Mouse (Mus musculus): Measurements from ENCODE around the gene Selp. TPM values are rescaled to one million over a fixed set of nuclear protein-coding genes. Genes with fewer than 3 reads are reported as not detected.

Gene Selp
- 0.16 and 0.73 TPM in 2 replicates for polyA plus RNA-seq (2015; fragmentation: Nextera tagmentation; extraction: Ambion mirVana)

GRCm38 (mm10) chr1:164114947-164115493 lies at the start of gene Selp:
Gene Selp, plus strand, starts transcription at chr1:164115264.
- H3K9ac ChIP-seq = no peak within 1 kb of the TSS
- H3K4me2 ChIP-seq (replicated peaks) = no peak within 1 kb of the TSS
- no peak within 1 kb of the TSS for H3K4me3 ChIP-seq (replicated peaks)
- no peaks in the 10 kb centered on the region for H3K27me3 ChIP-seq (replicated peaks)
- no peaks in the 10 kb centered on the region for H3K9me3 ChIP-seq
- H3K4me1 ChIP-seq (replicated peaks) = no peaks in the 10 kb centered on the region
- 70% methylated on average over 8 of the region's 8 CpGs for WGBS
- no peaks in the 10 kb centered on the region for H3K36me3 ChIP-seq
- H3K27ac ChIP-seq = no peak within 1 kb of the TSS
- ATAC-seq = no peak

GRCm38 (mm10) chr1:164069261-164069660 lies 45.8 kb upstream of the Selp start:
- Histone ChIP-seq H3K4me2 (replicated peaks) (no peak overlapping the region), H3K4me1 (replicated peaks) (no peaks in the 10 kb centered on the region), H3K36me3 (no peaks in the 10 kb centered on the region), H3K27ac (no peak overlapping the region), H3K9ac (no peak overlapping the region), H3K9me3 (no peaks in the 10 kb centered on the region), H3K27me3 (replicated peaks) (no peaks in the 10 kb centered on the region), H3K4me3 (replicated peaks) (no peak overlapping the region)
- no peak for ATAC-seq

- no peaks in the 10 kb centered on the region for H3K27me3 ChIP-seq (replicated peaks)
- no peak overlapping the region for H3K9ac ChIP-seq
- H3K36me3 ChIP-seq = no peaks in the 10 kb centered on the region
- no peak overlapping the region for H3K27ac ChIP-seq
- no peak overlapping the region for H3K4me3 ChIP-seq (replicated peaks)
- H3K4me1 ChIP-seq (replicated peaks) = no peaks in the 10 kb centered on the region
- WGBS = 84% methylated on average over 4 of the region's 4 CpGs
- ATAC-seq = no peak
- no peaks in the 10 kb centered on the region for H3K9me3 ChIP-seq
- H3K4me2 ChIP-seq (replicated peaks) = no peak overlapping the region
Observed at GRCm38 (mm10) chr1:164070461-164070860, 44.6 kb upstream of the Selp start.

- Histone ChIP-seq H3K9ac (no peak overlapping the region), H3K36me3 (no peaks in the 10 kb centered on the region), H3K4me1 (replicated peaks) (no peaks in the 10 kb centered on the region), H3K9me3 (no peaks in the 10 kb centered on the region), H3K27me3 (replicated peaks) (no peaks in the 10 kb centered on the region), H3K4me3 (replicated peaks) (no peak overlapping the region), H3K4me2 (replicated peaks) (no peak overlapping the region), H3K27ac (no peak overlapping the region)
- 77% methylated on average over 7 of the region's 7 CpGs for WGBS
- ATAC-seq = no peak
Observed at GRCm38 (mm10) chr1:164071111-164071510, 44.0 kb upstream of the Selp start.

GRCm38 (mm10) chr1:164072001-164072400 lies 43.1 kb upstream of the Selp start:
- Histone ChIP-seq H3K27ac (no peak overlapping the region), H3K4me3 (replicated peaks) (no peak overlapping the region), H3K36me3 (no peaks in the 10 kb centered on the region), H3K4me2 (replicated peaks) (no peak overlapping the region), H3K9me3 (no peaks in the 10 kb centered on the region), H3K9ac (no peak overlapping the region), H3K4me1 (replicated peaks) (no peaks in the 10 kb centered on the region), H3K27me3 (replicated peaks) (no peaks in the 10 kb centered on the region)
- no peak for ATAC-seq
- WGBS = 91% methylated on average over 4 of the region's 4 CpGs

- Histone ChIP-seq H3K4me3 (replicated peaks) (no peak overlapping the region), H3K9ac (no peak overlapping the region), H3K27me3 (replicated peaks) (no peaks in the 10 kb centered on the region), H3K4me2 (replicated peaks) (no peak overlapping the region), H3K9me3 (no peaks in the 10 kb centered on the region), H3K4me1 (replicated peaks) (no peaks in the 10 kb centered on the region), H3K27ac (no peak overlapping the region), H3K36me3 (no peaks in the 10 kb centered on the region)
- 79% methylated on average over 9 of the region's 9 CpGs for WGBS
- ATAC-seq = no peak
Observed at GRCm38 (mm10) chr1:164073091-164073490, 42.0 kb upstream of the Selp start.

- no peak overlapping the region for H3K9ac ChIP-seq
- WGBS = 79% methylated on average over 7 of the region's 7 CpGs
- H3K27me3 ChIP-seq (replicated peaks) = no peaks in the 10 kb centered on the region
- H3K27ac ChIP-seq = no peak overlapping the region
- H3K36me3 ChIP-seq = no peaks in the 10 kb centered on the region
- no peaks in the 10 kb centered on the region for H3K9me3 ChIP-seq
- no peak overlapping the region for H3K4me3 ChIP-seq (replicated peaks)
- no peak overlapping the region for H3K4me2 ChIP-seq (replicated peaks)
- ATAC-seq = no peak
- H3K4me1 ChIP-seq (replicated peaks) = no peaks in the 10 kb centered on the region
Observed at GRCm38 (mm10) chr1:164073803-164074202, 41.3 kb upstream of the Selp start.

- Histone ChIP-seq H3K9ac (no peak overlapping the region), H3K27ac (no peak overlapping the region), H3K4me3 (replicated peaks) (no peak overlapping the region), H3K27me3 (replicated peaks) (no peaks in the 10 kb centered on the region), H3K9me3 (no peaks in the 10 kb centered on the region), H3K36me3 (no peaks in the 10 kb centered on the region), H3K4me2 (replicated peaks) (no peak overlapping the region), H3K4me1 (replicated peaks) (no peaks in the 10 kb centered on the region)
- WGBS = 82% methylated on average over 2 of the region's 2 CpGs
- ATAC-seq = no peak
Observed at GRCm38 (mm10) chr1:164074606-164075140, 40.4 kb upstream of the Selp start.

- Histone ChIP-seq H3K27ac (no peak overlapping the region), H3K27me3 (replicated peaks) (no peaks in the 10 kb centered on the region), H3K9me3 (no peaks in the 10 kb centered on the region), H3K9ac (no peak overlapping the region), H3K4me3 (replicated peaks) (no peak overlapping the region), H3K36me3 (no peaks in the 10 kb centered on the region), H3K4me1 (replicated peaks) (no peaks in the 10 kb centered on the region), H3K4me2 (replicated peaks) (no peak overlapping the region)
- no peak for ATAC-seq
- WGBS = 88% methylated on average over 1 of the region's 1 CpGs
Observed at GRCm38 (mm10) chr1:164075416-164075815, 39.6 kb upstream of the Selp start.

- Histone ChIP-seq H3K4me1 (replicated peaks) (no peaks in the 10 kb centered on the region), H3K4me3 (replicated peaks) (no peak overlapping the region), H3K36me3 (no peaks in the 10 kb centered on the region), H3K9ac (no peak overlapping the region), H3K27me3 (replicated peaks) (no peaks in the 10 kb centered on the region), H3K27ac (no peak overlapping the region), H3K9me3 (no peaks in the 10 kb centered on the region), H3K4me2 (replicated peaks) (no peak overlapping the region)
- WGBS = 52% methylated on average over 1 of the region's 1 CpGs
- ATAC-seq = no peak
Observed at GRCm38 (mm10) chr1:164076441-164076840, 38.6 kb upstream of the Selp start.

GRCm38 (mm10) chr1:164077031-164077430 lies 38.0 kb upstream of the Selp start:
- Histone ChIP-seq H3K4me3 (replicated peaks) (no peak overlapping the region), H3K4me2 (replicated peaks) (no peak overlapping the region), H3K4me1 (replicated peaks) (no peaks in the 10 kb centered on the region), H3K36me3 (no peaks in the 10 kb centered on the region), H3K27ac (no peak overlapping the region), H3K9ac (no peak overlapping the region), H3K27me3 (replicated peaks) (no peaks in the 10 kb centered on the region), H3K9me3 (no peaks in the 10 kb centered on the region)
- WGBS = 88% methylated on average over 3 of the region's 3 CpGs
- ATAC-seq = no peak

GRCm38 (mm10) chr1:164078323-164078741 lies 36.7 kb upstream of the Selp start:
- no peak overlapping the region for H3K27ac ChIP-seq
- no peak overlapping the region for H3K4me2 ChIP-seq (replicated peaks)
- H3K27me3 ChIP-seq (replicated peaks) = no peaks in the 10 kb centered on the region
- WGBS = 84% methylated on average over 4 of the region's 4 CpGs
- no peaks in the 10 kb centered on the region for H3K36me3 ChIP-seq
- H3K9ac ChIP-seq = no peak overlapping the region
- no peak overlapping the region for H3K4me3 ChIP-seq (replicated peaks)
- no peaks in the 10 kb centered on the region for H3K9me3 ChIP-seq
- no peaks in the 10 kb centered on the region for H3K4me1 ChIP-seq (replicated peaks)
- no peak for ATAC-seq

GRCm38 (mm10) chr1:164079091-164079490 lies 36.0 kb upstream of the Selp start:
- Histone ChIP-seq H3K27ac (no peak overlapping the region), H3K9me3 (no peaks in the 10 kb centered on the region), H3K4me3 (replicated peaks) (no peak overlapping the region), H3K27me3 (replicated peaks) (no peaks in the 10 kb centered on the region), H3K9ac (no peak overlapping the region), H3K4me1 (replicated peaks) (no peaks in the 10 kb centered on the region), H3K36me3 (no peaks in the 10 kb centered on the region), H3K4me2 (replicated peaks) (no peak overlapping the region)
- ATAC-seq = no peak
- 75% methylated on average over 11 of the region's 11 CpGs for WGBS
